In the genomic region with DNA sequence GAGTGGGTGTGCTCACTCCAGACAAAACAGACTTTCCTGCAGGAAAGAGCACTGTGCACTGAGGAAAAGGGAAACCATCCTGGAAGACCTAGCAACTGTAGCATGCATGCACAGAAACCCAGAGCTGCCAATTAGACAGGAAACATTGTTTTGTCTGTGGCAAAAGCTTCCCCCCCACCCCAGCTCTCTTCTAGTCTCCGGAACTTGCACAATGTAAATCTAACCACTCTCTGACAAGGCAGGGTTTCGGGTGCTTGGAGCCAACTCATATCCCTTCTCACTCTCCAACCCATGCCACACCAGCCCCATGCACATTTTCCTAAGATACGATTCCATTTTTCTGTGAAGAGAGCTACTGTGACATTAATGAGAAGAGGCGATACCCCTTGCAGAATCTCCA, we compare ENCODE assay signal across 27 mouse cellular contexts. TPM values are rescaled to one million over a fixed set of nuclear protein-coding genes. Genes with fewer than 3 reads are reported as not detected.
DNase-seq lines count a peak whose midpoint lies in the region; ATAC-seq lines count a peak whose summit lies in the region.
"Had no signal": no experiment of that assay in that cellular context is flagged by ENCODE, and none has a peak within 500 bp of the region (broad histone marks: within the 10 kb centered on the region; RNA-seq: fewer than 3 reads in every experiment).

No protein-coding gene starts in this region.

- H3K4me1 ChIP-seq in lung, embryonic 15.5 days: peaks cover 6% of the 10 kb centered on the region
- H3K4me1 ChIP-seq: embryonic facial prominence, embryonic 12.5 days; forebrain, embryonic 13.5 days; limb, embryonic 12.5 days; liver, embryonic 12.5 days; stomach, embryonic 15.5 days had no signal

- DNase-seq in lung, postnatal 25 days (ENCODE audit: low spot score): no peak
- DNase-seq in CD4-positive, CD25-positive, alpha-beta regulatory T cell, adult 2 months (ENCODE audit: low read depth, low spot score): peak; percentile 42
- peak; percentile 29 for DNase-seq in induced T-regulatory cell, adult 2 months (ENCODE audit: low read depth)
- DNase-seq in cerebellum, adult 18-20 months: no peak
- no peak for DNase-seq in right cerebral cortex, adult 2 months (ENCODE audit: low spot score in 2 of 2)
- DNase-seq: adrenal gland, postnatal 10 days; B cell, adult 2 months; cerebellum, adult 9-11 months; heart, adult 18-20 months; heart, postnatal 4 days; kidney, adult 18-20 months; kidney, postnatal 25 days; midbrain, embryonic 14.5 days; right cerebral cortex, postnatal 25 days; thymus, adult 2 months had no signal

- no peak overlapping the region for H3K4me2 ChIP-seq in lung, embryonic 15.5 days
- H3K4me2 ChIP-seq: embryonic facial prominence, embryonic 12.5 days; forebrain, embryonic 13.5 days; heart, embryonic 15.5 days; limb, embryonic 12.5 days; liver, embryonic 12.5 days; stomach, embryonic 15.5 days had no signal

- no peaks in the 10 kb centered on the region for H3K27me3 ChIP-seq in lung, embryonic 15.5 days
- H3K27me3 ChIP-seq: embryonic facial prominence, embryonic 12.5 days; forebrain, embryonic 13.5 days; heart, embryonic 15.5 days; Patski; stomach, embryonic 15.5 days had no signal

- no peak for ATAC-seq in lung, embryonic 15.5 days (ENCODE audit: borderline replicate concordance, extremely low read depth, low FRiP score, low TSS enrichment)
- peak; percentile 77 for ATAC-seq in megakaryocyte progenitor cell, adult 5-6 weeks (replicated peaks; ENCODE audit: poor library complexity)
- ATAC-seq: activated CD4-positive, CD25-positive, alpha-beta regulatory T cell, adult 4 months; forebrain, embryonic 13.5 days; hindbrain, postnatal 0 days; liver, embryonic 12.5 days; Patski had no signal

- no peak overlapping the region for H3K9ac ChIP-seq in lung, embryonic 15.5 days
- H3K9ac ChIP-seq: embryonic facial prominence, embryonic 12.5 days; forebrain, embryonic 13.5 days; heart, embryonic 15.5 days; limb, embryonic 12.5 days; liver, embryonic 12.5 days; stomach, embryonic 15.5 days had no signal

- H3K4me3 ChIP-seq in lung, embryonic 15.5 days: no peak overlapping the region
- H3K4me3 ChIP-seq: embryonic facial prominence, embryonic 12.5 days; erythroblast, embryonic 14.5 days; forebrain, embryonic 13.5 days; heart, embryonic 15.5 days; limb, embryonic 12.5 days; liver, embryonic 12.5 days; stomach, embryonic 15.5 days had no signal

- 0 out of 2 replicates have a peak overlapping the region, but pooled peaks have one; percentile 15 for H3K27ac ChIP-seq in lung, embryonic 15.5 days
- H3K27ac ChIP-seq: embryonic facial prominence, embryonic 12.5 days; forebrain, embryonic 13.5 days; heart, embryonic 15.5 days; hindbrain, postnatal 0 days; limb, embryonic 12.5 days; liver, embryonic 12.5 days; stomach, embryonic 15.5 days had no signal

- no peaks in the 10 kb centered on the region for H3K9me3 ChIP-seq in lung, embryonic 15.5 days
- H3K9me3 ChIP-seq: embryonic facial prominence, embryonic 12.5 days; forebrain, embryonic 13.5 days; heart, embryonic 15.5 days; limb, embryonic 12.5 days; liver, embryonic 12.5 days; stomach, embryonic 15.5 days had no signal

- 62% methylated on average over 4 of the region's 4 CpGs for WGBS in lung, embryonic 15.5 days

- no peaks in the 10 kb centered on the region for H3K36me3 ChIP-seq in lung, embryonic 15.5 days
- H3K36me3 ChIP-seq: embryonic facial prominence, embryonic 12.5 days; heart, embryonic 15.5 days; limb, embryonic 12.5 days; liver, embryonic 12.5 days; stomach, embryonic 15.5 days had no signal

RNA-seq across cellular contexts. Expression of a gene that starts 13.7 kb away (rescaled TPM):
- polyA plus RNA-seq in lung, embryonic 15.5 days (2015; fragmentation: Nextera tagmentation; extraction: Ambion mirVana): 599 and 663 TPM in 2 replicates
- 76.9 and 124 TPM in 2 replicates for total RNA-seq in megakaryocyte progenitor cell, adult 5-6 weeks (2015)
- total RNA-seq in megakaryocyte progenitor cell, adult 5-6 weeks (2017): 38.8 and 51.4 TPM in 2 replicates

RNA-seq across cellular contexts. Expression of a gene that starts 56.3 kb away (rescaled TPM):
- 3.2 and 3.7 TPM in 2 replicates for polyA plus RNA-seq in lung, embryonic 15.5 days (2015; fragmentation: Nextera tagmentation; extraction: Ambion mirVana)
- total RNA-seq in megakaryocyte progenitor cell, adult 5-6 weeks (2015): 8.4 and 9.8 TPM in 2 replicates
- 8.0 and 13.7 TPM in 2 replicates for total RNA-seq in megakaryocyte progenitor cell, adult 5-6 weeks (2017)
- polyA plus RNA-seq: erythroblast, embryonic 14.5 days had no signal

Comparison
In these comparisons a context has a peak if more than half of its experiments do, and no peak if none do; other contexts are left out.
1. DNase-seq: peak in CD4-positive, CD25-positive, alpha-beta regulatory T cell, adult 2 months (single experiment) and induced T-regulatory cell, adult 2 months (single experiment); none in lung, postnatal 25 days (single experiment), cerebellum, adult 18-20 months (0 of 2) and right cerebral cortex, adult 2 months (0 of 2).